Mouse (Mus musculus) limb, embryonic 14.5 days (tissue): Measurements from ENCODE around the gene Bicc1. TPM values are rescaled to one million over a fixed set of nuclear protein-coding genes. Genes with fewer than 3 reads are reported as not detected.

Source experiments
- ATAC-seq: fragments of 200-750 bp; cut with Nextera tagmentation; 2 replicates; pipeline ENCODE4 v1.8.0; 2017; ENCODE audit warnings: low read depth, moderate number of reproducible peaks, moderate TSS enrichment; ENCODE audit not compliant: low FRiP score
- DNase-seq: peaks from one replicate; pipeline ENCODE4 v3.0.0-alpha.2; 2015; ENCODE audit warnings: low spot score
- H3K27ac ChIP-seq: fragments of 300-500 bp; sonication (generic); replicated peaks from 2 replicates; pipeline ENCODE4 v1.5.1; 2014; ENCODE audit warnings: low read depth, mild to moderate bottlenecking, low read length, moderate library complexity, mixed read lengths
- H3K27me3 ChIP-seq: fragments of 300-500 bp; sonication (generic); 2 replicates; pipeline ENCODE4 v1.6.1; 2014; ENCODE audit warnings: low read length, mixed read lengths; ENCODE audit not compliant: control insufficient read depth, insufficient read depth
- H3K36me3 ChIP-seq: fragments of 300-500 bp; sonication (generic); 2 replicates; pipeline ENCODE4 v1.6.1; 2014; ENCODE audit warnings: mild to moderate bottlenecking, low read length, moderate library complexity, mixed read lengths; ENCODE audit not compliant: control insufficient read depth, insufficient read depth
- H3K4me1 ChIP-seq: fragments of 300-500 bp; sonication (generic); 2 replicates; pipeline ENCODE4 v1.6.1; 2014; ENCODE audit warnings: antibody characterized with exemption, low read length, mixed read lengths; ENCODE audit not compliant: control insufficient read depth, insufficient read depth
- H3K4me2 ChIP-seq: fragments of 300-500 bp; sonication (generic); replicated peaks from 2 replicates; pipeline ENCODE4 v1.6.1; 2014; ENCODE audit warnings: low read depth, mild to moderate bottlenecking, low read length, moderate library complexity; ENCODE audit not compliant: severe bottlenecking
- H3K4me3 ChIP-seq: fragments of 300-500 bp; sonication (generic); replicated peaks from 2 replicates; pipeline ENCODE4 v1.5.1; 2014; ENCODE audit warnings: low read length
- H3K9ac ChIP-seq: fragments of 300-500 bp; sonication (generic); 2 replicates; pipeline ENCODE4 v1.6.1; 2014; ENCODE audit warnings: mild to moderate bottlenecking, low read depth, low read length, moderate library complexity; ENCODE audit not compliant: severe bottlenecking
- H3K9me3 ChIP-seq: fragments of 300-500 bp; sonication (generic); 2 replicates; pipeline ENCODE4 v1.6.1; 2016; ENCODE audit warnings: low read length; ENCODE audit not compliant: control insufficient read depth
- POLR2A ChIP-seq: fragments of 200-500 bp; IDR thresholded peaks from 2 replicates; pipeline ENCODE4 v1.8.0; 2012; ENCODE audit warnings: inconsistent platforms, mild to moderate bottlenecking, moderate library complexity, borderline replicate concordance; ENCODE audit not compliant: insufficient read depth, insufficient read length; ENCODE audit errors: extremely low read depth
- WGBS: fragments of 180-500 bp; shearing (Covaris S2); extraction: QIAGEN DNeasy Blood & Tissue Kit; methylation state at CpG from one replicate; pipeline ENCODE4 v1.1.7; 2014; 5-methylcytosine and 5-hydroxymethylcytosine counted together
- polyA plus RNA-seq, 2 experiments: library from polyadenylated mRNA; depleted of rRNA in 1 of 2; stranded (reverse) in 1 of 2; unstranded in 1 of 2; fragments of >200 nt; fragmentation: Nextera tagmentation in 1 of 2; extraction: Ambion mirVana in 1 of 2; gene quantifications; 2 replicates each; pipeline versions ENCODE4 v1.2.1 to v1.2.3; 2012 to 2014

The Bicc1 gene
- polyA plus RNA-seq, 2 experiments, result 38.8 to 50.5 TPM

DNA sequence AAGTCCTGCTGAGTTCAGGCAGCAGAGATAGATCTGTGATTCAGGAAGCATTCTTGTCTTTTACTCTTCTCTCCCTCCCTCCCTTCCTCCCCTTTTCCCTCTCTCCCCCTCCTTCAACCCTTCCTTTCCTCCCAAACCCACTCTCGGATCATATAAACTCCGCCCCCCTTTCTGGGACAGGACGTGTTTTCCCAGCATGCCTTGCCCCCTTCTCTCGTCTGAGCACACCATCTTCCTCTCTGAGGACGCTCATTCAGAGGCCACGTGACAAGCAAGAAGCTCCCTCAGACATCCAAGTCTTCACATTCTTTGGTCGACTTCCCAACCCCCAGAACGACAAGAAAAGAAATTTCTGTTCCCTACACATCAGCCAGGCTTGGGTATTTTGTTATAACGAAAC, 36.0 kb upstream of the Bicc1 start:
- H3K4me3 ChIP-seq, result no peak overlapping the region
- DNase-seq (no peak), ATAC-seq (no peak)
- WGBS, result 51% methylated on average over 9 of the region's 9 CpGs
- H3K4me1 ChIP-seq, result peaks cover 11% of the 10 kb centered on the region
- TF ChIP-seq POLR2A, result no peak
- no peak overlapping the region for H3K9ac ChIP-seq
- no peak overlapping the region for H3K4me2 ChIP-seq
- H3K36me3 ChIP-seq, result no peaks in the 10 kb centered on the region
- no peak overlapping the region for H3K27ac ChIP-seq
- no peaks in the 10 kb centered on the region for H3K27me3 ChIP-seq
- H3K9me3 ChIP-seq, result no peaks in the 10 kb centered on the region

- no peak for TF ChIP-seq POLR2A
- H3K9me3 ChIP-seq, result no peaks in the 10 kb centered on the region
- WGBS, result 72% methylated on average over 7 of the region's 7 CpGs
- H3K36me3 ChIP-seq, result no peaks in the 10 kb centered on the region
- no peak for ATAC-seq
- no peak for DNase-seq
- H3K27me3 ChIP-seq, result no peaks in the 10 kb centered on the region
- no peak overlapping the region for H3K4me2 ChIP-seq
- H3K4me1 ChIP-seq, result peaks cover 11% of the 10 kb centered on the region
- no peak overlapping the region for H3K9ac ChIP-seq
- H3K27ac ChIP-seq, result 0 out of 2 replicates have a peak overlapping the region, but pooled peaks have one; percentile 19
- no peak overlapping the region for H3K4me3 ChIP-seq
Measured at GRCm38 (mm10) chr10:71194713-71195112, 35.2 kb upstream of the Bicc1 start.

DNA sequence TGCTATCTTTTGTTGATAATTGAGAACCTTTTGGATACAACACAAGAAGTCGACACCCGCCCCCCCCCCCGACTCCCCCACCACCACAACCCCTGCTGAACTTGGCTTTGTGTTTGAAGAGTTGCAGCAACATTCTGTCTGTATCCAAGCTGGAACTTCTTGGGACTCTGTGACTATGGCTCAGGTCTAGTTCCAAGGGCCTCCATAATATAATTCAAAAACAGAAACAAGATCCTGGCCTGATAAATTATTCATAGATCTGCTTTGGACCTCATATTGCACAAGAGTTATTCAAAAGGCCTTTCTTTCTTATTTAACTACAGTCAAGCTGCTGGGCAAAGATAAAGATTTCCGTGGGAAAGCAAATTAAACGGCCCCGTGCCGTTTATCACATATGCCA, 33.8 kb upstream of the Bicc1 start:
- ATAC-seq, result no peak
- DNase-seq, result no peak
- 70% methylated on average over 7 of the region's 7 CpGs for WGBS

DNA sequence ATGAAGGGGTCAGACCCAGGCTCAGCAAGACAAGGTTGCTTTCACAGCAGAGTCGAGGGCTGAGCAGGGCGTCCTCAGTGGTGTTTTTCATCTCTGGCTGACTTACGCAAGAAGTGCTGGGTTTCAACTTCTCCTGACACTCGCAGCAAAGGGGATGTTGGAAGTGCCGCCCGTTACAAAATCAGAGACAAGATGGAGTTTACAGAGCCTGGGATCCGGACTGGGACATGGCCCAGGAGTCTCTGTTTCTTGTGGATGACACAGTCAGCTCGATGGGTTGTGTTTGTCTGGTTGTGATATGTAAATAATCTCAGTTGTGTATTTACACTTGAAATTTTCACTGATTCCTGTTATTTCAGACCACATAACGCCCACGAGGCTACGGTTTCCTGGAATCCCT, 33.4 kb upstream of the Bicc1 start:
- no peak overlapping the region for H3K27ac ChIP-seq
- peaks cover 11% of the 10 kb centered on the region for H3K4me1 ChIP-seq
- H3K27me3 ChIP-seq, result no peaks in the 10 kb centered on the region
- no peaks in the 10 kb centered on the region for H3K36me3 ChIP-seq
- no peak overlapping the region for H3K9ac ChIP-seq
- DNase-seq, result no peak
- no peak overlapping the region for H3K4me2 ChIP-seq
- no peak for TF ChIP-seq POLR2A
- WGBS, result 74% methylated on average over 11 of the region's 11 CpGs
- ATAC-seq, result no peak
- no peaks in the 10 kb centered on the region for H3K9me3 ChIP-seq
- H3K4me3 ChIP-seq, result no peak overlapping the region

More for the DNA sequence above, 33.8 kb upstream of the Bicc1 start:
- Histone ChIP-seq H3K27me3 (no peaks in the 10 kb centered on the region), H3K4me2 (no peak overlapping the region), H3K4me1 (peaks cover 11% of the 10 kb centered on the region), H3K27ac (no peak overlapping the region), H3K4me3 (no peak overlapping the region), H3K36me3 (no peaks in the 10 kb centered on the region), H3K9ac (no peak overlapping the region), H3K9me3 (no peaks in the 10 kb centered on the region)
- TF ChIP-seq POLR2A, result no peak

GRCm38 (mm10) chr10:71188681-71189080, 29.2 kb upstream of the Bicc1 start:
- Histone ChIP-seq H3K27me3 (no peaks in the 10 kb centered on the region), H3K9me3 (no peaks in the 10 kb centered on the region), H3K4me3 (no peak overlapping the region), H3K36me3 (no peaks in the 10 kb centered on the region), H3K4me2 (no peak overlapping the region), H3K4me1 (no peaks in the 10 kb centered on the region; the same call in 1 of the 2 replicates), H3K9ac (no peak overlapping the region), H3K27ac (no peak overlapping the region)
- TF ChIP-seq POLR2A, result no peak
- ATAC-seq (no peak), DNase-seq (no peak)
- whole genome bisulfite sequencing, result 78% methylated on average over 4 of the region's 4 CpGs

GRCm38 (mm10) chr10:71185059-71185458, 25.6 kb upstream of the Bicc1 start:
- ATAC-seq (no peak), DNase-seq (no peak)
- H3K4me2 ChIP-seq, result no peak overlapping the region
- no peak overlapping the region for H3K9ac ChIP-seq
- H3K27me3 ChIP-seq, result no peaks in the 10 kb centered on the region
- H3K36me3 ChIP-seq, result no peaks in the 10 kb centered on the region
- 72% methylated on average over 7 of the region's 7 CpGs for WGBS
- H3K4me1 ChIP-seq, result peaks cover 5% of the 10 kb centered on the region; the same call in 1 of the 2 replicates
- TF ChIP-seq POLR2A, result no peak
- no peak overlapping the region for H3K27ac ChIP-seq
- no peak overlapping the region for H3K4me3 ChIP-seq
- no peaks in the 10 kb centered on the region for H3K9me3 ChIP-seq
